9 mouse cellular contexts compared by ENCODE assay signal in genomic region chr1:74238136-74238535, GRCm38 (mm10). TPM values are rescaled to one million over a fixed set of nuclear protein-coding genes. Genes with fewer than 3 reads are reported as not detected.
DNase-seq lines count a peak whose midpoint lies in the region; ATAC-seq and TF ChIP-seq lines count a peak whose summit lies in the region.
"Had no signal": no experiment of that assay in that cellular context is flagged by ENCODE, and none has a peak within 500 bp of the region (broad histone marks: within the 10 kb centered on the region; RNA-seq: fewer than 3 reads in every experiment).

No protein-coding gene starts in this region.

- no peak for DNase-seq in right cerebral cortex, postnatal 4 days
- no peak for DNase-seq in layer of hippocampus, adult 18-20 months (ENCODE audit: low spot score in 2 of 2)
- no peak for DNase-seq in kidney, adult 11 months
- DNase-seq: lung, postnatal 14 days had no signal

- peaks cover 63% of the 10 kb centered on the region for H3K79me3 ChIP-seq in C2C12 (ENCODE audit: low read depth)

- WGBS in forebrain, embryonic 15.5 days, result 75% methylated on average over 1 of the region's 1 CpGs
- whole genome bisulfite sequencing in liver, embryonic 16.5 days (ENCODE audit: insufficient replicate concordance), result 7% methylated on average over 1 of the region's 1 CpGs

- TF ChIP-seq CTCF in C2C12 (IDR thresholded peaks at IDR 0.05; ENCODE audit: control insufficient read depth, insufficient read depth, insufficient read length), result no peak

- peak overlapping the region; percentile 99 for H3K4me3 ChIP-seq in erythroblast, embryonic 14.5 days (replicated peaks)
- H3K4me3 ChIP-seq in C2C12 (ENCODE audit: insufficient read depth, poor library complexity, severe bottlenecking), result peak overlapping the region; percentile 92
- peak overlapping the region; percentile 80 for H3K4me3 ChIP-seq in forebrain, embryonic 15.5 days
- peak overlapping the region; percentile 98 for H3K4me3 ChIP-seq in liver, embryonic 16.5 days (ENCODE audit: low read depth, low read length)

- H3K4me2 ChIP-seq in forebrain, embryonic 15.5 days (replicated peaks), result peak overlapping the region; percentile 88
- peak overlapping the region; percentile 76 for H3K4me2 ChIP-seq in liver, embryonic 16.5 days (ENCODE audit: low read depth, low read length)

- H3K27ac ChIP-seq in forebrain, embryonic 15.5 days (replicated peaks), result no peak overlapping the region
- H3K27ac ChIP-seq in liver, embryonic 16.5 days (ENCODE audit: low read length), result peak overlapping the region; percentile 97

- no peak for ATAC-seq in erythroblast, adult 5-6 weeks (replicated peaks; ENCODE audit: low FRiP score, poor library complexity, severe bottlenecking)
- ATAC-seq in forebrain, embryonic 15.5 days (replicated peaks), result no peak
- no peak for ATAC-seq in liver, embryonic 16.5 days (ENCODE audit: low read depth)

- peak overlapping the region; percentile 74 for H3K9ac ChIP-seq in forebrain, embryonic 15.5 days (replicated peaks)
- H3K9ac ChIP-seq in liver, embryonic 16.5 days (ENCODE audit: low read depth, low read length), result peak overlapping the region; percentile 99

- peaks cover 19% of the 10 kb centered on the region for H3K36me3 ChIP-seq in erythroblast, embryonic 14.5 days (ENCODE audit: control insufficient read depth)
- H3K36me3 ChIP-seq in C2C12 (ENCODE audit: control insufficient read depth, insufficient read depth), result peaks cover 6% of the 10 kb centered on the region
- no peaks in the 10 kb centered on the region for H3K36me3 ChIP-seq in forebrain, embryonic 15.5 days
- H3K36me3 ChIP-seq in liver, embryonic 16.5 days (ENCODE audit: control insufficient read depth, insufficient read depth), result no peaks in the 10 kb centered on the region

- peak overlapping the region; percentile 68 for H3ac ChIP-seq in C2C12 (ENCODE audit: control insufficient read depth, insufficient read length, low read depth)

- H3K9me3 ChIP-seq in erythroblast, embryonic 14.5 days (ENCODE audit: control insufficient read depth, low read length), result no peaks in the 10 kb centered on the region
- no peaks in the 10 kb centered on the region for H3K9me3 ChIP-seq in forebrain, embryonic 15.5 days
- no peaks in the 10 kb centered on the region for H3K9me3 ChIP-seq in liver, embryonic 16.5 days (replicated peaks; ENCODE audit: control insufficient read depth, low read length)

- no peaks in the 10 kb centered on the region for H3K27me3 ChIP-seq in erythroblast, embryonic 14.5 days (ENCODE audit: control insufficient read depth)
- H3K27me3 ChIP-seq in C2C12 (ENCODE audit: control insufficient read depth, insufficient read depth, insufficient read length), result no peaks in the 10 kb centered on the region
- H3K27me3 ChIP-seq in forebrain, embryonic 15.5 days, result no peaks in the 10 kb centered on the region
- H3K27me3 ChIP-seq in liver, embryonic 16.5 days (ENCODE audit: control insufficient read depth, insufficient read depth, low read depth, low read length), result no peaks in the 10 kb centered on the region

- H3K79me2 ChIP-seq in C2C12 (ENCODE audit: control insufficient read depth, insufficient read depth), result peaks cover 68% of the 10 kb centered on the region

- peaks cover 52% of the 10 kb centered on the region for H3K4me1 ChIP-seq in erythroblast, embryonic 14.5 days (ENCODE audit: control insufficient read depth)
- H3K4me1 ChIP-seq in forebrain, embryonic 15.5 days, result peaks cover 38% of the 10 kb centered on the region
- peaks cover 42% of the 10 kb centered on the region for H3K4me1 ChIP-seq in liver, embryonic 16.5 days (ENCODE audit: control insufficient read depth, low read depth, low read length)

TF ChIP-seq in C2C12, 6 proteins besides CTCF, POLR2A, EP300 and RAD21:
- no peak for TF ChIP-seq MAX (IDR thresholded peaks at IDR 0.05)
- no peak for TF ChIP-seq MYOD1 (IDR thresholded peaks at IDR 0.05; ENCODE audit: control insufficient read depth, insufficient read length, low read depth)
- no peak for TF ChIP-seq CEBPB (IDR thresholded peaks at IDR 0.05; ENCODE audit: low read depth)
- no peak for TF ChIP-seq USF1 (IDR thresholded peaks at IDR 0.05; ENCODE audit: low read depth)
- TF ChIP-seq FOSL1 (IDR thresholded peaks at IDR 0.05; ENCODE audit: insufficient read depth, low read length, poor library complexity, severe bottlenecking), result no peak
- TF ChIP-seq MYOG (IDR thresholded peaks at IDR 0.05; ENCODE audit: control insufficient read depth, extremely low read depth, insufficient read length), result no peak

RNA-seq across cellular contexts. Expression of gene Arpc2, which starts 2.3 kb away (rescaled TPM):
- 6.5 and 7.8 TPM in 2 replicates for polyA plus RNA-seq in erythroblast, embryonic 14.5 days (2012)
- total RNA-seq in erythroblast, adult 5-6 weeks (2015; ENCODE audit: low replicate concordance), result 283 and 297 TPM in 2 replicates
- total RNA-seq in erythroblast, adult 5-6 weeks (2017; ENCODE audit: low replicate concordance), result 147 and 152 TPM in 2 replicates
- polyA plus RNA-seq in C2C12 (2012; fragmentation: generic; extraction: Trizol), result 281 TPM
- polyA plus RNA-seq in forebrain, embryonic 15.5 days (2015; fragmentation: Nextera tagmentation; extraction: Ambion mirVana), result 403 and 418 TPM in 2 replicates
- polyA plus RNA-seq in liver, embryonic 16.5 days (2015; fragmentation: Nextera tagmentation; extraction: Ambion mirVana), result 181 and 187 TPM in 2 replicates
- total RNA-seq in layer of hippocampus, adult 18-20 months (2021), result 100 to 1,000 TPM; 376 to 401 TPM

RNA-seq across cellular contexts. Expression of gene Gpbar1, which starts 40.2 kb away (rescaled TPM):
- polyA plus RNA-seq in erythroblast, embryonic 14.5 days (2012), result not detected in 2 replicates
- not detected in 2 replicates for total RNA-seq in erythroblast, adult 5-6 weeks (2015; ENCODE audit: low replicate concordance)
- total RNA-seq in erythroblast, adult 5-6 weeks (2017; ENCODE audit: low replicate concordance), result not detected in 2 replicates
- not detected for polyA plus RNA-seq in C2C12 (2012; fragmentation: generic; extraction: Trizol)
- polyA plus RNA-seq in forebrain, embryonic 15.5 days (2015; fragmentation: Nextera tagmentation; extraction: Ambion mirVana), result 0.34 TPM in 1 of 2 replicates, not detected in the other
- 0.36 and 0.39 TPM in 2 replicates for polyA plus RNA-seq in liver, embryonic 16.5 days (2015; fragmentation: Nextera tagmentation; extraction: Ambion mirVana)
- total RNA-seq in layer of hippocampus, adult 18-20 months (2021), result not detected

RNA-seq across cellular contexts. Expression of gene Cxcr1, which starts 43.7 kb away (rescaled TPM):
- not detected in 2 replicates for polyA plus RNA-seq in erythroblast, embryonic 14.5 days (2012)
- not detected in 2 replicates for total RNA-seq in erythroblast, adult 5-6 weeks (2015; ENCODE audit: low replicate concordance)
- total RNA-seq in erythroblast, adult 5-6 weeks (2017; ENCODE audit: low replicate concordance), result not detected in 2 replicates
- not detected for polyA plus RNA-seq in C2C12 (2012; fragmentation: generic; extraction: Trizol)
- not detected in 2 replicates for polyA plus RNA-seq in forebrain, embryonic 15.5 days (2015; fragmentation: Nextera tagmentation; extraction: Ambion mirVana)
- 0.07 TPM in 1 of 2 replicates, not detected in the other for polyA plus RNA-seq in liver, embryonic 16.5 days (2015; fragmentation: Nextera tagmentation; extraction: Ambion mirVana)
- total RNA-seq in layer of hippocampus, adult 18-20 months (2021), result not detected

RNA-seq across cellular contexts. Expression of gene Aamp, which starts 46.4 kb away (rescaled TPM):
- polyA plus RNA-seq in erythroblast, embryonic 14.5 days (2012), result 12.2 and 15.5 TPM in 2 replicates
- 4.6 and 10.4 TPM in 2 replicates for total RNA-seq in erythroblast, adult 5-6 weeks (2015; ENCODE audit: low replicate concordance)
- total RNA-seq in erythroblast, adult 5-6 weeks (2017; ENCODE audit: low replicate concordance), result 15.3 and 27.6 TPM in 2 replicates
- polyA plus RNA-seq in C2C12 (2012; fragmentation: generic; extraction: Trizol), result 123 TPM
- 211 and 214 TPM in 2 replicates for polyA plus RNA-seq in forebrain, embryonic 15.5 days (2015; fragmentation: Nextera tagmentation; extraction: Ambion mirVana)
- polyA plus RNA-seq in liver, embryonic 16.5 days (2015; fragmentation: Nextera tagmentation; extraction: Ambion mirVana), result 95.6 and 97.5 TPM in 2 replicates
- total RNA-seq in layer of hippocampus, adult 18-20 months (2021), result 100 to 1,000 TPM; 163 to 168 TPM

RNA-seq across cellular contexts. Expression of gene Pnkd, which starts 46.6 kb away (rescaled TPM):
- 10.0 and 10.9 TPM in 2 replicates for polyA plus RNA-seq in erythroblast, embryonic 14.5 days (2012)
- 7.1 and 17.7 TPM in 2 replicates for total RNA-seq in erythroblast, adult 5-6 weeks (2015; ENCODE audit: low replicate concordance)
- total RNA-seq in erythroblast, adult 5-6 weeks (2017; ENCODE audit: low replicate concordance), result 2.4 TPM in 1 of 2 replicates, not detected in the other
- polyA plus RNA-seq in C2C12 (2012; fragmentation: generic; extraction: Trizol), result 68.0 TPM
- 99.2 and 104 TPM in 2 replicates for polyA plus RNA-seq in forebrain, embryonic 15.5 days (2015; fragmentation: Nextera tagmentation; extraction: Ambion mirVana)
- polyA plus RNA-seq in liver, embryonic 16.5 days (2015; fragmentation: Nextera tagmentation; extraction: Ambion mirVana), result 34.0 and 37.5 TPM in 2 replicates
- 100 to 1,000 TPM; 192 to 206 TPM for total RNA-seq in layer of hippocampus, adult 18-20 months (2021)

Comparison
In these comparisons a context has a peak if more than half of its experiments do, and no peak if none do; other contexts are left out.
1. RNA of gene Arpc2, which starts 2.3 kb away (polyA plus RNA-seq): 403 to 418 TPM in forebrain, embryonic 15.5 days, 281 TPM in C2C12 (single experiment) and 181 to 187 TPM in liver, embryonic 16.5 days; 6.5 to 7.8 TPM in erythroblast, embryonic 14.5 days; every median in the first group is over 10 times any median in the second.
2. Peak in every context shown above with its lines, with median percentiles within 50 percentile points of each other: H3K4me3 ChIP-seq.